Mouse (Mus musculus): ENCODE results near the gene Vmn2r19.

GRCm38 (mm10) chr6:123264194-123264593 lies 43.9 kb upstream of the Vmn2r19 start:
- TF ChIP-seq GATA1 (IDR thresholded peaks at IDR 0.05; ENCODE audit: borderline replicate concordance, low read length), result no peak
- no peak for TF ChIP-seq FLI1 (IDR thresholded peaks at IDR 0.05; ENCODE audit: low read length)
